Mouse (Mus musculus) CH12.LX (cell line): ENCODE results near the gene Lrrc29. TPM values are rescaled to one million over a fixed set of nuclear protein-coding genes. Genes with fewer than 3 reads are reported as not detected.

ENCODE experiments used
- DNase-seq: peaks from one replicate; pipeline ENCODE4 v3.0.0-alpha.2; 2013; ENCODE audit errors: extremely low read depth
- H3K27ac ChIP-seq: 2 replicates; pipeline ENCODE4 v1.5.1; 2012; ENCODE audit warnings: low read depth, mild to moderate bottlenecking, control low read depth, moderate library complexity; ENCODE audit not compliant: insufficient read depth
- H3K27me3 ChIP-seq: replicated peaks from 2 replicates; pipeline ENCODE3; 2012; ENCODE audit warnings: inconsistent platforms
- H3K36me3 ChIP-seq, 2 experiments: replicated peaks in 1 of 2; 2 replicates each; pipeline versions ENCODE3 to v1.6.1; 2012; ENCODE audit warnings: inconsistent platforms in 1 of 2, low read length in 1 of 2, mild to moderate bottlenecking in 1 of 2, mixed read lengths in 1 of 2, moderate library complexity in 1 of 2; ENCODE audit not compliant: control insufficient read depth in 1 of 2, insufficient read depth in 1 of 2
- H3K4me1 ChIP-seq, 2 experiments: 2 replicates each; pipeline ENCODE4 v1.6.1; 2012; ENCODE audit warnings: inconsistent platforms in 1 of 2, moderate library complexity in 1 of 2; ENCODE audit not compliant: insufficient read depth in 2 of 2, control insufficient read depth in 1 of 2
- H3K4me2 ChIP-seq: 2 replicates; pipeline ENCODE4 v1.6.1; 2012; ENCODE audit warnings: low read depth, mild to moderate bottlenecking, control low read depth; ENCODE audit not compliant: poor library complexity, insufficient read depth, severe bottlenecking
- H3K4me3 ChIP-seq, 3 experiments: fragments of 150-350 bp in 1 of 3; sonication (generic) in 1 of 3; replicated peaks in 1 of 3; 2 replicates each; pipeline versions ENCODE3 to v1.5.1; 2011 to 2012; ENCODE audit warnings: low read depth in 2 of 3, low read length in 2 of 3, mild to moderate bottlenecking in 2 of 3, moderate library complexity in 2 of 3, control low read depth in 1 of 3, improper control_type of control experiment in 1 of 3, inconsistent platforms in 1 of 3, mixed read lengths in 1 of 3; ENCODE audit not compliant: poor library complexity in 1 of 3
- H3K79me2 ChIP-seq: replicated peaks from 2 replicates; pipeline ENCODE4 v1.6.1; 2012; ENCODE audit warnings: mild to moderate bottlenecking, moderate library complexity; ENCODE audit not compliant: control insufficient read depth, poor library complexity, insufficient read depth, severe bottlenecking; ENCODE audit errors: extremely low read depth
- H3K9ac ChIP-seq: 2 replicates; pipeline ENCODE4 v1.6.1; 2012; ENCODE audit warnings: low read depth, mild to moderate bottlenecking, control low read depth, moderate library complexity; ENCODE audit not compliant: insufficient read depth
- H3K9me3 ChIP-seq: replicated peaks from 2 replicates; pipeline ENCODE3; 2012; ENCODE audit warnings: low read length, inconsistent platforms, mixed read lengths
- CHD1 ChIP-seq: IDR thresholded peaks from 2 replicates; pipeline ENCODE4 v1.6.1; 2012; ENCODE audit warnings: low read depth, low read length, improper control_type of control experiment, inconsistent platforms
- ELF1 ChIP-seq: IDR thresholded peaks from 2 replicates; pipeline ENCODE4 v1.6.1; 2014; ENCODE audit warnings: low read depth, mild to moderate bottlenecking, inconsistent platforms, low read length, improper control_type of control experiment
- EP300 ChIP-seq: IDR thresholded peaks from 2 replicates; pipeline ENCODE4 v1.6.1; 2011; ENCODE audit warnings: low read length, improper control_type of control experiment
- ETS1 ChIP-seq: conservative IDR thresholded peaks from 2 replicates; pipeline ENCODE4 v1.6.1; 2012; ENCODE audit warnings: low read depth, mild to moderate bottlenecking, inconsistent platforms, low read length, improper control_type of control experiment, moderate library complexity
- GABPA ChIP-seq: IDR thresholded peaks from 2 replicates; pipeline ENCODE4 v1.6.1; 2012; ENCODE audit warnings: low read depth, low read length, improper control_type of control experiment, inconsistent platforms; ENCODE audit not compliant: insufficient replicate concordance
- JUN ChIP-seq: IDR thresholded peaks from 2 replicates; pipeline ENCODE4 v1.6.1; 2011; ENCODE audit warnings: low read depth, mild to moderate bottlenecking, low read length, improper control_type of control experiment, moderate library complexity; ENCODE audit not compliant: insufficient read depth
- KAT2A ChIP-seq: IDR thresholded peaks from 2 replicates; pipeline ENCODE4 v1.6.1; 2012; ENCODE audit warnings: low read length, improper control_type of control experiment, inconsistent platforms; ENCODE audit not compliant: insufficient replicate concordance
- MAFK ChIP-seq: IDR thresholded peaks from 2 replicates; pipeline ENCODE4 v1.6.1; 2011; ENCODE audit warnings: low read length, improper control_type of control experiment; ENCODE audit not compliant: insufficient replicate concordance
- MEF2A ChIP-seq: IDR thresholded peaks from 2 replicates; pipeline ENCODE4 v1.6.1; 2014; ENCODE audit warnings: low read depth, mild to moderate bottlenecking, inconsistent platforms, low read length, improper control_type of control experiment, borderline replicate concordance
- NELFE ChIP-seq: IDR thresholded peaks from 2 replicates; pipeline ENCODE4 v1.6.1; 2011; ENCODE audit warnings: low read depth, low read length, improper control_type of control experiment
- NRF1 ChIP-seq: IDR thresholded peaks from 2 replicates; pipeline ENCODE4 v1.6.1; 2014; ENCODE audit warnings: low read depth, mild to moderate bottlenecking, inconsistent platforms, low read length, improper control_type of control experiment, moderate library complexity
- SMC3 ChIP-seq: IDR thresholded peaks from 2 replicates; pipeline ENCODE4 v1.6.1; 2011; ENCODE audit warnings: low read depth, low read length, improper control_type of control experiment
- TCF12 ChIP-seq: IDR thresholded peaks from 2 replicates; pipeline ENCODE4 v1.6.1; 2014; ENCODE audit warnings: low read depth, mild to moderate bottlenecking, inconsistent platforms, low read length, improper control_type of control experiment
- USF1 ChIP-seq: IDR thresholded peaks from 2 replicates; pipeline ENCODE4 v1.6.1; 2014; ENCODE audit warnings: low read depth, mild to moderate bottlenecking, inconsistent platforms, low read length, improper control_type of control experiment
- USF2 ChIP-seq: conservative IDR thresholded peaks from 2 replicates; pipeline ENCODE4 v1.6.1; 2011; ENCODE audit warnings: low read depth, low read length, improper control_type of control experiment
- ZC3H11A ChIP-seq: IDR thresholded peaks from 2 replicates; pipeline ENCODE4 v1.6.1; 2012; ENCODE audit warnings: low read depth, mild to moderate bottlenecking, inconsistent platforms, low read length, improper control_type of control experiment
- ZKSCAN1 ChIP-seq: IDR thresholded peaks from 2 replicates; pipeline ENCODE4 v1.6.1; 2012; ENCODE audit warnings: low read depth, inconsistent platforms, low read length, improper control_type of control experiment, borderline replicate concordance
- ZMIZ1 ChIP-seq: IDR thresholded peaks from 2 replicates; pipeline ENCODE4 v1.6.1; 2012; ENCODE audit warnings: low read depth, mild to moderate bottlenecking, inconsistent platforms, low read length, improper control_type of control experiment
- ZNF384 ChIP-seq: IDR thresholded peaks from 2 replicates; pipeline ENCODE4 v1.6.1; 2012; ENCODE audit warnings: low read depth, low read length, improper control_type of control experiment, inconsistent platforms
- dilution Hi-C: fragments of 300-500 bp; cut with MboI; formaldehyde crosslinking; loops from 2 replicates; pipeline ENCODE4 v1.14.3; 2020; ENCODE audit warnings: low sequenced_read_pairs; ENCODE audit not compliant: extremely low pct_unique_long_range_greater_than_20kb, extremely low pct_ligation_motif_present
- in situ Hi-C: fragments of 300-500 bp; cut with MboI; formaldehyde crosslinking; loops from 3 replicates; pipeline ENCODE4 v1.14.3; 2019; ENCODE audit warnings: low sequenced_read_pairs, low pct_ligation_motif_present, low pct_unique_long_range_greater_than_20kb, mixed read lengths
- polyA plus RNA-seq: library from polyadenylated mRNA; unstranded; fragments of >175 nt; gene quantifications from 2 replicates; pipeline ENCODE4 v1.2.1, GENCODE M21; 2012; ENCODE audit warnings: low read depth; ENCODE audit not compliant: insufficient read length
- total RNA-seq, 2 experiments: library from RNA; depleted of rRNA; stranded (reverse); fragments of 300-350 nt in 1 of 2; fragments of >200 nt in 1 of 2; gene quantifications; 2 replicates each; pipeline ENCODE4 v1.2.3; 2012 to 2014

Gene Lrrc29
- total and polyA plus RNA-seq, 3 experiments: 1.4 to 1.8 (median 1.7) TPM

- DNase-seq: no peak
- no peaks in the 10 kb centered on the region for H3K27me3 ChIP-seq
- H3K9me3 ChIP-seq: no peaks in the 10 kb centered on the region
- H3K36me3 ChIP-seq: peaks cover 76 to 95% of the 10 kb centered on the region in 2 experiments
- H3K4me3 ChIP-seq: no peak overlapping the region
- H3K79me2 ChIP-seq: peaks cover 17% of the 10 kb centered on the region
- dilution Hi-C loops: no loop called here
- no peak overlapping the region for H3K4me2 ChIP-seq
- no peak overlapping the region for H3K9ac ChIP-seq
- no peak overlapping the region for H3K27ac ChIP-seq
- H3K4me1 ChIP-seq: peaks cover 4 to 74% of the 10 kb centered on the region in 2 experiments
- TF ChIP-seq ZMIZ1: no peak
- no peak for TF ChIP-seq TCF12
- no peak for TF ChIP-seq NRF1
- TF ChIP-seq SMC3: no peak
- TF ChIP-seq ZC3H11A: no peak
- peak; percentile 64; the same call in 1 of the 2 replicates for TF ChIP-seq MAFK
- in situ Hi-C loops: no loop called here
These were observed 22.7 kb downstream of the Lrrc29 start for GRCm38 (mm10) chr8:105303396-105303795.

GRCm38 (mm10) chr8:105299962-105300361 is 26.1 kb downstream of the Lrrc29 start:
- Histone ChIP-seq H3K4me2 (no peak overlapping the region), H3K36me3 (peaks cover 46 to 62% of the 10 kb centered on the region in 2 experiments), H3K4me3 (no peak overlapping the region), H3K4me1 (peaks cover 10 to 75% of the 10 kb centered on the region in 2 experiments), H3K9me3 (no peaks in the 10 kb centered on the region), H3K9ac (no peak overlapping the region), H3K27me3 (no peaks in the 10 kb centered on the region), H3K27ac (no peak overlapping the region), H3K79me2 (peaks cover 26% of the 10 kb centered on the region)
- no peak for DNase-seq
- in situ Hi-C loops (no loop called here), dilution Hi-C loops (no loop called here)
- no peak for TF ChIP-seq ZNF384
- TF ChIP-seq USF1: no peak
- TF ChIP-seq JUN: no peak
- no peak for TF ChIP-seq NELFE
- TF ChIP-seq KAT2A: no peak
- no peak for TF ChIP-seq ELF1
- TF ChIP-seq ZKSCAN1: no peak
- no peak for TF ChIP-seq ETS1
- no peak for TF ChIP-seq USF2
- TF ChIP-seq CHD1: no peak
- no peak for TF ChIP-seq NRF1
- TF ChIP-seq GABPA: no peak
- no peak for TF ChIP-seq MEF2A
- no peak for TF ChIP-seq EP300
- TF ChIP-seq SMC3: no peak
- no peak for TF ChIP-seq ZMIZ1
